Mouse (Mus musculus): ENCODE measurements at regions not wholly inside any gene's neighbourhood (a gene's known extent, or its start where the extent isn't known, plus 50 kb on each side); places are given as distances from the start of the nearest gene placed in this dataset.

DNA sequence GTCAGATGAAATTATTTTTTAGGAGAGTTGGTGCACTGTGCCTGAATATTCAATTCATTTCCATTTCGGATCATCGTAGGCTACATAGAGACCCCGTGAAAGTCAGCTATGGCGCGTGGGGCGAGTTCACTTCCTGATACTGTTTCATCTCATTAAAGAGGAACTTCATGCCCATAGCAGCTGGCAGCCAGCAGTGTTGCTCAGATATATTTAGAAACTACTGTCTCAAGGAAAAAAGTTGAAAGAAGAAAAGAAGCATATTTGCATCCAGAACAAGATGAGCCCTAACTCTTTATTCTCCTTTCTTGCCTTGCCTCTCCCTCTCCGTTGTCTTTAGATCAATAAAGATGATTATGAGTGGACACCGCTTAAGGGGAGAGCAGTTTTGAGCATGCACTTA is 446.1 kb upstream of the Adgrl2 start:
- 0 out of 2 replicates have a peak, but pooled peaks cover 3% of the 10 kb centered on the region for H3K27me3 ChIP-seq
- 88% methylated on average over 8 of the region's 8 CpGs for WGBS
- no peak overlapping the region for H3K4me2 ChIP-seq (replicated peaks)
- ATAC-seq (ENCODE audit: low FRiP score, low read depth) = no peak
- H3K9ac ChIP-seq = no peak overlapping the region
- no peaks in the 10 kb centered on the region for H3K9me3 ChIP-seq
- H3K27ac ChIP-seq = no peak overlapping the region
- no peaks in the 10 kb centered on the region for H3K4me1 ChIP-seq
- H3K4me3 ChIP-seq = no peak overlapping the region
- no peaks in the 10 kb centered on the region for H3K36me3 ChIP-seq

GRCm38 (mm10) chr3:149431795-149432194 is 441.4 kb upstream of the Adgrl2 start:
- WGBS = 94% methylated on average over 10 of the region's 10 CpGs
- Histone ChIP-seq H3K27me3 (no peaks in the 10 kb centered on the region), H3K27ac (no peak overlapping the region), H3K4me1 (no peaks in the 10 kb centered on the region), H3K36me3 (no peaks in the 10 kb centered on the region), H3K4me3 (no peak overlapping the region), H3K4me2 (replicated peaks) (no peak overlapping the region), H3K9ac (no peak overlapping the region), H3K9me3 (no peaks in the 10 kb centered on the region)
- no peak for ATAC-seq (ENCODE audit: low FRiP score, low read depth)

- no peak overlapping the region for H3K27ac ChIP-seq
- peak overlapping the region; percentile 25; the same call in 1 of the 2 replicates for H3K4me2 ChIP-seq (replicated peaks)
- H3K9me3 ChIP-seq = no peaks in the 10 kb centered on the region
- H3K4me1 ChIP-seq = peaks cover 5% of the 10 kb centered on the region
- H3K9ac ChIP-seq = no peak overlapping the region
- no peak for ATAC-seq (ENCODE audit: low FRiP score, low read depth)
- no peak overlapping the region for H3K4me3 ChIP-seq
- no peaks in the 10 kb centered on the region for H3K36me3 ChIP-seq
- 60% methylated on average over 18 of the region's 18 CpGs for WGBS
- H3K27me3 ChIP-seq = no peaks in the 10 kb centered on the region
These were observed 435.8 kb upstream of the Adgrl2 start for GRCm38 (mm10) chr3:149426023-149426759.

GRCm38 (mm10) chr3:149424306-149424705 is 434.0 kb upstream of the Adgrl2 start:
- ATAC-seq (ENCODE audit: low FRiP score, low read depth) = no peak
- Histone ChIP-seq H3K4me2 (replicated peaks) (no peak overlapping the region), H3K27ac (no peak overlapping the region), H3K36me3 (no peaks in the 10 kb centered on the region), H3K9me3 (no peaks in the 10 kb centered on the region), H3K4me3 (no peak overlapping the region), H3K27me3 (no peaks in the 10 kb centered on the region), H3K4me1 (peaks cover 5% of the 10 kb centered on the region), H3K9ac (no peak overlapping the region)
- 96% methylated on average over 1 of the region's 1 CpGs for WGBS

DNA sequence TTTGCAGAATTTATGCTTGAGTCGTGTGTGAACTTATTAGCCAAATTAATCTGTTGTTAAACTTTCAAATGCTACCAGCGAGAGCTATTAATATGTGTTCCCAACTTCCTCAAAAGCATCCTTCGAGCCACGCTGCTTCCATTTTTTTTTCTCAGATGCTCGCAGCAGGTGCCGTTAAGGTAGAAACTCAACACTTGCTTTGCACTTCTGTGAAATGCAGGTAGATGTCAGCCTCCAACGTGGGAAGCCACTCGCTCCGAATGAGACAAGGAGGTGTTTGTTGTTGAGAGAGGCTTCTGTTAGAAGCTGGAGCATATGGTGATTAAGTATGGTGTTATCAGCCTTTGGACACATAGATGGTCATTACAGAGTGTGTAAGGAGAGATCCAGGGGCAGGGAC is 433.1 kb upstream of the Adgrl2 start:
- H3K9me3 ChIP-seq = no peaks in the 10 kb centered on the region
- H3K27me3 ChIP-seq = no peaks in the 10 kb centered on the region
- H3K4me2 ChIP-seq (replicated peaks) = no peak overlapping the region
- H3K36me3 ChIP-seq = no peaks in the 10 kb centered on the region
- H3K9ac ChIP-seq = no peak overlapping the region
- peaks cover 5% of the 10 kb centered on the region for H3K4me1 ChIP-seq
- no peak overlapping the region for H3K27ac ChIP-seq
- ATAC-seq (ENCODE audit: low FRiP score, low read depth) = no peak
- WGBS = 59% methylated on average over 9 of the region's 9 CpGs
- no peak overlapping the region for H3K4me3 ChIP-seq

DNA sequence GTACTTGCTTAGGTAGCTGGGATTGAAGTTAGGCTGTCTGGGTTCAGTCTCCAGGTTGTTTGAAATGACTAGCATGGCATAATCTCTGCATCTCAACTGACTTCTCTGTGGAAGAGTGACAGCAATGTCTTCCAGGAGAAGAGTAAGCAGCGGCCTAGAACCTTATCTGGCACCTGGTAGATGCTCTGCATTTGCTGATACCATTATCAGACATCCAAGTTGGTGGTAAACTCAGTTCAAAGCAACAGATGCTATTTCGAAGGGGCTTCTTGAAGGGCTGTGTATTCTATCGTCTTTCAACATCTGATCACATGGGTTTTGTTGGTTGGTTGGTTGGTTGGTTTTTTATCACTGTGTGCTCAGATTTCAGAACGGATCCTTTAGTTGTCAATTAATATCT is 424.7 kb upstream of the Adgrl2 start:
- H3K4me3 ChIP-seq = no peak overlapping the region
- peaks cover 3% of the 10 kb centered on the region; the same call in 1 of the 2 replicates for H3K27me3 ChIP-seq
- no peaks in the 10 kb centered on the region for H3K36me3 ChIP-seq
- H3K9me3 ChIP-seq = no peaks in the 10 kb centered on the region
- H3K4me1 ChIP-seq = 0 out of 2 replicates have a peak, but pooled peaks cover 6% of the 10 kb centered on the region
- H3K27ac ChIP-seq = no peak overlapping the region
- WGBS = 85% methylated on average over 4 of the region's 4 CpGs
- no peak overlapping the region for H3K9ac ChIP-seq
- ATAC-seq (ENCODE audit: low FRiP score, low read depth) = no peak
- H3K4me2 ChIP-seq (replicated peaks) = no peak overlapping the region

DNA sequence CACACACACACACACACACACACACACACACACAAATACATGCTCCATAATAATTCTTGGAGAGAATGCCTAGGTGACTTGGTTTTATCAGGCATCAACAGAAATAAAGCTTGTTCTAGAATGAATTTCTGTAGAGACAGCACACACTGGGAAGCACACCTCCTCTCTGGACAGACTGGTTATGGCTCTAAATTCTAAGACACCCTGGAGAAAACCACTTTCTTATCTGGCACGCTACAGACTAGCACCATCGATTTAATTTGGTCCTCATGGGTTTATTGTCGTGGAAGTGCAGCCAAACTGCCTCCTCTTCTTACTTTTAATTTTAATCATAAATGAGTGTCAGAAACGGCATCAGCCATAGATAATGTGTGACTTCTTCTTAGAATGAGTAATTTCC is 422.8 kb upstream of the Adgrl2 start:
- WGBS = 71% methylated on average over 4 of the region's 4 CpGs
- Histone ChIP-seq H3K27ac (no peak overlapping the region), H3K4me1 (0 out of 2 replicates have a peak, but pooled peaks cover 6% of the 10 kb centered on the region)

DNA sequence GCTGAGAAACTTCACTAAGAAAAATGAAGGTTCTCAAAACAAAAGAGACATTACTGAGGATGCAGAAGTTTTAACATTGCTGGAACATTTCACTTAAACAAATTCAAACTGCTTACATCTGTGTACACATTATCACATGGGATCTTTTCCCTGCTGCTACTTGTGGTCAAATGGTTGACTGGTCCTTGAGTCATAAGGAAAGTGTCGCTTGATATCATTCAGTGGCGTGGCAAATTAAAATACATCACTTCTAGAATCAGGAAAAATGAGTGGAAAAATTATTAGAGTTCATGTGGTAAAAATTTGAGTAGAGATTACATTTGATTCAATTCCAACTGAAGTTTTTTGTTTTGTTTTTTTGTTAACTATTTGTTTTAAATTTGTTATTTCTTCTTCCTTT is 420.2 kb upstream of the Adgrl2 start:
- Histone ChIP-seq H3K4me2 (replicated peaks) (no peak overlapping the region), H3K9me3 (no peaks in the 10 kb centered on the region), H3K9ac (no peak overlapping the region), H3K36me3 (no peaks in the 10 kb centered on the region), H3K4me1 (peaks cover 10% of the 10 kb centered on the region; the same call in 1 of the 2 replicates), H3K27me3 (peaks cover 6% of the 10 kb centered on the region; the same call in 1 of the 2 replicates), H3K4me3 (no peak overlapping the region), H3K27ac (no peak overlapping the region)
- no peak for ATAC-seq (ENCODE audit: low FRiP score, low read depth)
- WGBS = 93% methylated on average over 2 of the region's 2 CpGs

More for the DNA sequence above, 422.8 kb upstream of the Adgrl2 start:
- H3K4me3 ChIP-seq = no peak overlapping the region
- ATAC-seq (ENCODE audit: low FRiP score, low read depth) = no peak
- H3K27me3 ChIP-seq = peaks cover 3% of the 10 kb centered on the region; the same call in 1 of the 2 replicates
- no peaks in the 10 kb centered on the region for H3K9me3 ChIP-seq
- H3K9ac ChIP-seq = no peak overlapping the region
- H3K36me3 ChIP-seq = no peaks in the 10 kb centered on the region
- H3K4me2 ChIP-seq (replicated peaks) = no peak overlapping the region

DNA sequence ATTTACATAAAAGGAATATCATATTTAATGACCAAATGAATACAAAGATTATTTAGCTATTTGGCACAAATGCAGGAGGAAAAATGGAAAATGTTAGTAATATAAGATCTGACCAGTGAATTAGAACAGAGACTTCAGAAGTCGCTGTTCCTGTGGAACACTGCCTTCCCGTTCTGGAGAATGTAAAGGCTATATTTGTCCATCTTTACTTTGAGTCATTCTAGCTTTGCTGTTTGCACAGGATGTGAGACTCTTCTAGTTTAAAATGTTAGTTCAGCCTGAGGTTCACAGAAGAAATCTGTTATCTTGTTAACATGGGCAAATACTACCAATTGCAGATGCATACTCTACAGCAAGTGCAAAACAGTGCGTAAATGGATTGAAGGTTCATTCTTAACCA is 418.5 kb upstream of the Adgrl2 start:
- Histone ChIP-seq H3K9me3 (no peaks in the 10 kb centered on the region), H3K4me3 (no peak overlapping the region), H3K27ac (no peak overlapping the region), H3K36me3 (no peaks in the 10 kb centered on the region), H3K4me2 (replicated peaks) (no peak overlapping the region), H3K27me3 (peaks cover 6% of the 10 kb centered on the region; the same call in 1 of the 2 replicates), H3K9ac (no peak overlapping the region), H3K4me1 (peaks cover 15% of the 10 kb centered on the region; the same call in 1 of the 2 replicates)
- WGBS = 85% methylated on average over 3 of the region's 3 CpGs
- ATAC-seq (ENCODE audit: low FRiP score, low read depth) = no peak

DNA sequence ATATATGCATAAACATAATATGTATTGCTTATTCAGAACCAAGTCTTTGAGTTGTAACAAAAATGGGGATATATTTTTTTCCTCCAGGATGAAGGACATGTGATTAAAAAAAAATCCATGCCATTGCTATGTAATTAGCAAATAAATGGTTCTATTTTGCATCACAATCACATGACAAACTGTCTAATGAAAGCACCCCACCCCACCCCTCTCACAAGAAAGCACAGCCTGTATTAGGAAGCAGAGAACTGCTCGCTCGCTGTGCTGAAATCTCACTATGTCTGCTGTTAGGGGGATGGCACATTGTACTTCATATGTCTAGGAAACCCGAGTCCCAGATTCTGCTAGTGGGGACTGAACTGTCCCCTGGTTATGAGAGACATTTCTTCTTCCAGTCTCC is 415.5 kb upstream of the Adgrl2 start:
- H3K36me3 ChIP-seq = no peaks in the 10 kb centered on the region
- 66% methylated on average over 3 of the region's 3 CpGs for WGBS
- peaks cover 6% of the 10 kb centered on the region; the same call in 1 of the 2 replicates for H3K27me3 ChIP-seq
- H3K9ac ChIP-seq = no peak overlapping the region
- no peaks in the 10 kb centered on the region for H3K9me3 ChIP-seq
- no peak overlapping the region for H3K4me2 ChIP-seq (replicated peaks)
- peaks cover 24% of the 10 kb centered on the region for H3K4me1 ChIP-seq
- no peak overlapping the region for H3K27ac ChIP-seq
- H3K4me3 ChIP-seq = no peak overlapping the region
- ATAC-seq (ENCODE audit: low FRiP score, low read depth) = no peak

DNA sequence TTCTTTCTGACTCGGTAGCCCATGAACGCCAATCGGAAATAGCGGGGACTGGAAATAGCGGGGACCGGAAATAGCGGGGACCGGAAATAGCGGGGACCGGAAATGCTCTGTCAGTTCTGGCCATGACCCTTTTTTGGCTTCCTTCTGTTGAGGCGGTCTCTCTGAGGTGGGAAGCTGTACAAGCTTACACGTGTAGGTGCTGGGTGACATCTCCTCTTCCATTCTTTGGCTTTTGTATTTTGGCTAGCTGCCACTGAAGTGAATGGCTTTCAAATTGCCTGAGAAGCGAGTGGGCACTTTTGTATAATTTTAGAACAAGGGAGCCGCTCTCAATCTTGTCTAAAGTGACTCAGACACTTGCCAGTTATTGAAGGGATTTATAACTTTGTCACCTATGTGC is 414.3 kb upstream of the Adgrl2 start:
- ATAC-seq (ENCODE audit: low FRiP score, low read depth) = no peak
- peaks cover 24% of the 10 kb centered on the region for H3K4me1 ChIP-seq
- no peaks in the 10 kb centered on the region for H3K9me3 ChIP-seq
- 87% methylated on average over 14 of the region's 14 CpGs for WGBS
- peaks cover 6% of the 10 kb centered on the region; the same call in 1 of the 2 replicates for H3K27me3 ChIP-seq
- H3K27ac ChIP-seq = no peak overlapping the region
- H3K36me3 ChIP-seq = no peaks in the 10 kb centered on the region
- no peak overlapping the region for H3K4me3 ChIP-seq
- no peak overlapping the region for H3K4me2 ChIP-seq (replicated peaks)
- H3K9ac ChIP-seq = no peak overlapping the region

DNA sequence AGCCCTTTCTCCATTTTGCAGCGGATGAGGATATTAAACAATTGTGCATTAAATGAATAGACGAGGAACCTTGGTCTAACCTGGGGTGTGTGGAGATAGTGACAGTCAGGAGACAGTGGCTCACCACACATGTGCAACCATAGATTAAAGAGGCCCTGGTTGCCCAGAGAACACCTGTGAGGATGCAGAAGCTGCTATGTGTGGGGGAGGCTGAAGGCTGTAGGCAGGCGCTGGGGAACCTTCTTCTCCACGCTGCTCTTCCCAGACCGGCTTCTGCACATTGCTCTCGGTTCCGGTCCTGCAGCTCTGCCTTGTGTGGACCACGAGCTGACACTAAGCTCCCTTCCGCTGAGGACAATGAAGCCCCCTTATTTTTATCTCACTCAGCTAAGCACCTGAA is 412.1 kb upstream of the Adgrl2 start:
- H3K27ac ChIP-seq = no peak overlapping the region
- no peak for ATAC-seq (ENCODE audit: low FRiP score, low read depth)
- no peaks in the 10 kb centered on the region for H3K36me3 ChIP-seq
- H3K4me2 ChIP-seq (replicated peaks) = no peak overlapping the region
- WGBS = 77% methylated on average over 9 of the region's 9 CpGs
- H3K4me1 ChIP-seq = peaks cover 22% of the 10 kb centered on the region
- H3K9me3 ChIP-seq = no peaks in the 10 kb centered on the region
- no peak overlapping the region for H3K4me3 ChIP-seq
- peaks cover 9% of the 10 kb centered on the region; the same call in 1 of the 2 replicates for H3K27me3 ChIP-seq
- H3K9ac ChIP-seq = no peak overlapping the region

DNA sequence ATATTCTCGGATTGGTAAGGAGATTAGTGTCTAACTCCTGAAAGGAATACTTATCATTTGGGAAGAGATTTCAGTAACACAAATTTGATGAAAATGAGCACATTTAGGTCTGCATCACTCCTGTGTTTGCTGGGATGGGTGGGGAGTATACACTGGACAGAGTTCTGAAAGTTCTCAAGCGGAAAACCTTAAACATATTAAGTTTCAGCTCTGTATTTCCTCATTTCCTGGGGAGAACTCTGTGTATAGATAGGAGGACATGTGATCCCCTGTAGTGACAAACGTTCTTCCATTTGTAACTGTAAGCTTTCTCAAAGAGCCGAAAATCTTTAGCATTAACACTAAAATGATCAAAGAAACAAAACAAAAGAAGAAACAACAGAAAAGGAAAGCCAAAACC is 404.7 kb upstream of the Adgrl2 start:
- no peak for ATAC-seq (ENCODE audit: low FRiP score, low read depth)
- Histone ChIP-seq H3K27me3 (0 out of 2 replicates have a peak, but pooled peaks cover 4% of the 10 kb centered on the region), H3K36me3 (no peaks in the 10 kb centered on the region), H3K4me3 (no peak overlapping the region), H3K27ac (no peak overlapping the region), H3K9me3 (no peaks in the 10 kb centered on the region), H3K4me2 (replicated peaks) (no peak overlapping the region), H3K4me1 (no peaks in the 10 kb centered on the region), H3K9ac (no peak overlapping the region)
- WGBS = 63% methylated on average over 4 of the region's 4 CpGs

Measured in limb, embryonic 13.5 days (tissue).